Mouse (Mus musculus) E14TG2a.4 (cell line): Measurements from ENCODE around the gene Aplp2.

Experiments used
- CTCF ChIP-seq: conservative IDR thresholded peaks from 2 replicates; pipeline ENCODE4 v1.5.1; 2014; ENCODE audit warnings: low read length
- NANOG ChIP-seq: IDR thresholded peaks from 2 replicates; pipeline ENCODE4 v1.6.1; 2014; ENCODE audit warnings: borderline replicate concordance, low read length, mixed read lengths
- POU5F1 ChIP-seq: IDR thresholded peaks from 2 replicates; pipeline ENCODE4 v1.6.1; 2014; ENCODE audit warnings: low read length, borderline replicate concordance

- no peak for TF ChIP-seq CTCF
- TF ChIP-seq POU5F1, result no peak
- no peak for TF ChIP-seq NANOG
These were observed 34.8 kb upstream of the Aplp2 start for GRCm38 (mm10) chr9:31246421-31246820.
